Mouse (Mus musculus) MEL (cell line): ENCODE measurements around the gene Necab2. TPM values are rescaled to one million over a fixed set of nuclear protein-coding genes. Genes with fewer than 3 reads are reported as not detected.

Experiments used
- DNase-seq: peaks from one replicate; pipeline ENCODE4 v3.0.0; 2011; ENCODE audit warnings: low read depth, low spot score
- H3K27ac ChIP-seq: 2 replicates; pipeline ENCODE4 v1.5.1; 2012; ENCODE audit warnings: low read depth, mild to moderate bottlenecking, control low read depth, low read length, moderate library complexity; ENCODE audit not compliant: control insufficient read depth
- H3K27me3 ChIP-seq, 2 experiments: fragments of 150-350 bp in 1 of 2; sonication (generic) in 1 of 2; 2 replicates each; pipeline ENCODE4 v1.6.1; 2012; ENCODE audit warnings: low read length in 2 of 2, mild to moderate bottlenecking in 2 of 2, improper control_type of control experiment in 1 of 2, moderate library complexity in 1 of 2; ENCODE audit not compliant: insufficient read depth in 2 of 2, control insufficient read depth in 1 of 2
- H3K36me3 ChIP-seq, 2 experiments: 2 replicates each; pipeline ENCODE4 v1.6.1; 2012 to 2014; ENCODE audit warnings: low read length in 2 of 2, improper control_type of control experiment in 1 of 2, inconsistent platforms in 1 of 2, mild to moderate bottlenecking in 1 of 2; ENCODE audit not compliant: insufficient read depth in 2 of 2, control insufficient read depth in 1 of 2
- H3K4me1 ChIP-seq, 2 experiments: fragments of 150-350 bp in 1 of 2; sonication (generic) in 1 of 2; 2 replicates each; pipeline ENCODE4 v1.6.1; 2012; ENCODE audit warnings: low read length in 2 of 2, improper control_type of control experiment in 1 of 2, mild to moderate bottlenecking in 1 of 2; ENCODE audit not compliant: insufficient read depth in 2 of 2, control insufficient read depth in 1 of 2
- H3K4me3 ChIP-seq, 2 experiments: fragments of 150-350 bp in 1 of 2; sonication (generic) in 1 of 2; 2 replicates each; pipeline ENCODE4 v1.5.1; 2012; ENCODE audit warnings: low read depth in 2 of 2, low read length in 2 of 2, mild to moderate bottlenecking in 2 of 2, moderate library complexity in 2 of 2, control low read depth in 1 of 2, improper control_type of control experiment in 1 of 2; ENCODE audit not compliant: control insufficient read depth in 1 of 2, insufficient read depth in 1 of 2
- H3K79me2 ChIP-seq: 2 replicates; pipeline ENCODE4 v1.6.1; 2012; ENCODE audit warnings: mild to moderate bottlenecking, low read length, moderate library complexity; ENCODE audit not compliant: control insufficient read depth, poor library complexity, insufficient read depth
- H3K9ac ChIP-seq: 2 replicates; pipeline ENCODE4 v1.6.1; 2012; ENCODE audit warnings: low read depth, mild to moderate bottlenecking, control low read depth, low read length, moderate library complexity; ENCODE audit not compliant: control insufficient read depth, poor library complexity, severe bottlenecking
- H3K9me3 ChIP-seq: fragments of 150-350 bp; sonication (generic); replicated peaks from 2 replicates; pipeline ENCODE4 v1.6.1; 2012; ENCODE audit warnings: mild to moderate bottlenecking, low read length, improper control_type of control experiment, moderate library complexity; ENCODE audit not compliant: insufficient read depth
- CHD1 ChIP-seq: IDR thresholded peaks from 2 replicates; pipeline ENCODE4 v1.6.1; 2012; ENCODE audit warnings: low read depth, mild to moderate bottlenecking, inconsistent platforms, low read length, improper control_type of control experiment
- CTCF ChIP-seq, 3 experiments: IDR thresholded peaks in 2 of 3; conservative IDR thresholded peaks in 1 of 3; 2 replicates each; pipeline ENCODE4 v1.5.1; 2011 to 2012; ENCODE audit warnings: low read length in 3 of 3, low read depth in 2 of 3, mild to moderate bottlenecking in 2 of 3, improper control_type of control experiment in 1 of 3, inconsistent platforms in 1 of 3, mixed read lengths in 1 of 3, moderate library complexity in 1 of 3; ENCODE audit not compliant: control insufficient read depth in 1 of 3, insufficient read depth in 1 of 3, poor library complexity in 1 of 3, severe bottlenecking in 1 of 3
- ELF1 ChIP-seq: IDR thresholded peaks from 2 replicates; pipeline ENCODE4 v1.6.1; 2014; ENCODE audit warnings: low read depth, mild to moderate bottlenecking, inconsistent platforms, low read length, improper control_type of control experiment, moderate library complexity
- ETS1 ChIP-seq: IDR thresholded peaks from 2 replicates; pipeline ENCODE4 v1.6.1; 2012; ENCODE audit warnings: low read depth, mild to moderate bottlenecking, inconsistent platforms, low read length, improper control_type of control experiment, moderate library complexity
- GABPA ChIP-seq: IDR thresholded peaks from 2 replicates; pipeline ENCODE4 v1.6.1; 2012; ENCODE audit warnings: low read depth, mild to moderate bottlenecking, inconsistent platforms, low read length, improper control_type of control experiment, moderate library complexity
- GATA1 ChIP-seq: IDR thresholded peaks from 2 replicates; pipeline ENCODE4 v1.6.1; 2011; ENCODE audit warnings: low read depth, low read length, improper control_type of control experiment
- KAT2A ChIP-seq: conservative IDR thresholded peaks from 2 replicates; pipeline ENCODE4 v1.6.1; 2012; ENCODE audit warnings: low read depth, low read length, improper control_type of control experiment, inconsistent platforms
- MYC ChIP-seq: IDR thresholded peaks from 2 replicates; pipeline ENCODE4 v1.6.1; 2011; ENCODE audit warnings: low read depth, mild to moderate bottlenecking, low read length, improper control_type of control experiment, moderate library complexity
- POLR2A ChIP-seq, 2 experiments: IDR thresholded peaks; 2 replicates each; pipeline ENCODE4 v1.6.1; 2011 to 2012; ENCODE audit warnings: low read length in 2 of 2, mild to moderate bottlenecking in 2 of 2, control low read depth in 1 of 2, improper control_type of control experiment in 1 of 2, low read depth in 1 of 2, moderate library complexity in 1 of 2; ENCODE audit not compliant: control insufficient read depth in 1 of 2, insufficient read depth in 1 of 2, poor library complexity in 1 of 2
- RCOR1 ChIP-seq: IDR thresholded peaks from 2 replicates; pipeline ENCODE4 v1.6.1; 2012; ENCODE audit warnings: low read depth, mild to moderate bottlenecking, inconsistent platforms, low read length, improper control_type of control experiment
- SIN3A ChIP-seq: IDR thresholded peaks from 2 replicates; pipeline ENCODE4 v1.6.1; 2012; ENCODE audit warnings: low read length, improper control_type of control experiment, inconsistent platforms
- SMC3 ChIP-seq: IDR thresholded peaks from 2 replicates; pipeline ENCODE4 v1.6.1; 2011; ENCODE audit warnings: low read depth, low read length, improper control_type of control experiment
- TAL1 ChIP-seq: IDR thresholded peaks from 2 replicates; pipeline ENCODE4 v1.6.1; 2012; ENCODE audit warnings: mild to moderate bottlenecking, inconsistent platforms, low read length, moderate library complexity, mixed read lengths
- UBTF ChIP-seq: IDR thresholded peaks from 2 replicates; pipeline ENCODE4 v1.6.1; 2012; ENCODE audit warnings: low read depth, mild to moderate bottlenecking, inconsistent platforms, low read length, improper control_type of control experiment, moderate library complexity, borderline replicate concordance; ENCODE audit not compliant: insufficient read depth
- USF2 ChIP-seq, 2 experiments: IDR thresholded peaks; 2 replicates each; pipeline ENCODE4 v1.6.1; 2011 to 2012; ENCODE audit warnings: improper control_type of control experiment in 2 of 2, low read length in 2 of 2, borderline replicate concordance in 1 of 2, inconsistent platforms in 1 of 2, low read depth in 1 of 2, mild to moderate bottlenecking in 1 of 2; ENCODE audit not compliant: insufficient read depth in 1 of 2
- ZKSCAN1 ChIP-seq: IDR thresholded peaks from 2 replicates; pipeline ENCODE4 v1.6.1; 2012; ENCODE audit warnings: low read depth, mild to moderate bottlenecking, inconsistent platforms, low read length, improper control_type of control experiment, moderate library complexity
- polyA plus RNA-seq, 2 experiments: library from polyadenylated mRNA; stranded (reverse) in 1 of 2; unstranded in 1 of 2; fragments of >175 nt in 1 of 2; fragments of >200 nt in 1 of 2; gene quantifications; 2 replicates each; pipeline versions ENCODE4 v1.2.1 to v1.2.4; 2012; ENCODE audit warnings: low replicate concordance in 2 of 2, low read depth in 1 of 2; ENCODE audit not compliant: insufficient read length in 2 of 2, insufficient read depth in 1 of 2, missing spikeins in 1 of 2
- total RNA-seq: library from RNA; depleted of rRNA; stranded (reverse); fragments of 300-350 nt; gene quantifications from 2 replicates; pipeline ENCODE4 v1.2.3, GENCODE M21; 2012

The Necab2 gene
- total and polyA plus RNA-seq, 3 experiments: 0.06 TPM; not detected in 2

- no peak overlapping the region for H3K27ac ChIP-seq
- no peak overlapping the region for H3K4me3 ChIP-seq
- H3K9ac ChIP-seq: no peak overlapping the region
- no peaks in the 10 kb centered on the region for H3K79me2 ChIP-seq
- no peaks in the 10 kb centered on the region for H3K9me3 ChIP-seq
- H3K27me3 ChIP-seq: no peaks in the 10 kb centered on the region
- peaks cover 0 to 7% of the 10 kb centered on the region in 2 experiments; a peak in 2 of 4 replicates for H3K4me1 ChIP-seq
- TF ChIP-seq CHD1 (no peak), GATA1 (peak; percentile 59)
- H3K36me3 ChIP-seq: peaks cover 0 to 2% of the 10 kb centered on the region in 2 experiments; a peak in 2 of 4 replicates
- no peak for DNase-seq
These were observed 59.0 kb downstream of the Necab2 start for GRCm38 (mm10) chr8:119505488-119505887.

- no peaks in the 10 kb centered on the region for H3K9me3 ChIP-seq
- DNase-seq: no peak
- no peaks in the 10 kb centered on the region for H3K27me3 ChIP-seq
- H3K9ac ChIP-seq: no peak overlapping the region
- H3K36me3 ChIP-seq: peaks cover 0 to 2% of the 10 kb centered on the region in 2 experiments; a peak in 2 of 4 replicates
- H3K4me3 ChIP-seq: no peak overlapping the region
- no peak overlapping the region for H3K27ac ChIP-seq
- no peaks in the 10 kb centered on the region for H3K79me2 ChIP-seq
- no peak for TF ChIP-seq GABPA
- H3K4me1 ChIP-seq: peaks cover 0 to 7% of the 10 kb centered on the region in 2 experiments; a peak in 2 of 4 replicates
These were observed 59.6 kb downstream of the Necab2 start for GRCm38 (mm10) chr8:119506106-119506505.

GRCm38 (mm10) chr8:119510471-119510870, 64.0 kb downstream of the Necab2 start:
- Histone ChIP-seq H3K4me1 (peaks cover 16 to 17% of the 10 kb centered on the region in 2 experiments), H3K9me3 (no peaks in the 10 kb centered on the region), H3K4me3 (no peak overlapping the region), H3K36me3 (peaks cover 10 to 17% of the 10 kb centered on the region in 2 experiments), H3K27ac (no peak overlapping the region), H3K9ac (no peak overlapping the region), H3K79me2 (no peaks in the 10 kb centered on the region)
- no peak for DNase-seq
- TF ChIP-seq KAT2A (no peak), ZKSCAN1 (no peak), GATA1 (no peak), MYC (no peak), UBTF (no peak), CTCF (IDR thresholded peaks at IDR 0.05 in 2 of 3, conservative IDR thresholded peaks at IDR 0.05 in 1 of 3; ENCODE audit: control insufficient read depth in 1 of 3, insufficient read depth in 1 of 3, low read depth in 2 of 3, low read length in 3 of 3, poor library complexity in 1 of 3, severe bottlenecking in 1 of 3) (no peak), ELF1 (no peak), SIN3A (no peak), USF2 (IDR thresholded peaks at IDR 0.05; ENCODE audit: borderline replicate concordance in 1 of 2, insufficient read depth in 1 of 2, low read depth in 1 of 2, low read length in 2 of 2) (no peak), SMC3 (no peak), TAL1 (no peak), RCOR1 (no peak), POLR2A (IDR thresholded peaks at IDR 0.05; ENCODE audit: control insufficient read depth in 1 of 2, insufficient read depth in 1 of 2, low read depth in 1 of 2, low read length in 2 of 2, poor library complexity in 1 of 2) (no peak), ETS1 (no peak)
- TF ChIP-seq, all 39 proteins: peak for 0
- H3K27me3 ChIP-seq: no peaks in the 10 kb centered on the region
